Mouse (Mus musculus) neural tube, embryonic 15.5 days (tissue): ENCODE measurements at regions not wholly inside any gene's neighbourhood (a gene's known extent, or its start where the extent isn't known, plus 50 kb on each side); places are given as distances from the start of the nearest gene placed in this dataset.

ENCODE experiments used
- ATAC-seq: fragments of 200-750 bp; cut with Nextera tagmentation; 2 replicates; pipeline ENCODE4 v1.8.0; 2017; ENCODE audit warnings: mild to moderate bottlenecking, moderate TSS enrichment, moderate library complexity; ENCODE audit not compliant: low FRiP score
- H3K27ac ChIP-seq: fragments of 300-500 bp; sonication (generic); replicated peaks from 2 replicates; pipeline ENCODE4 v1.5.1; 2015; ENCODE audit warnings: mild to moderate bottlenecking, inconsistent platforms
- H3K27me3 ChIP-seq: fragments of 300-500 bp; sonication (generic); replicated peaks from 2 replicates; pipeline ENCODE4 v1.6.1; 2015; ENCODE audit warnings: inconsistent platforms
- H3K36me3 ChIP-seq: fragments of 300-500 bp; sonication (generic); 2 replicates; pipeline ENCODE4 v1.6.1; 2015; ENCODE audit warnings: inconsistent platforms
- H3K4me1 ChIP-seq: fragments of 300-500 bp; sonication (generic); 2 replicates; pipeline ENCODE4 v1.6.1; 2015; ENCODE audit warnings: inconsistent platforms
- H3K4me2 ChIP-seq: fragments of 300-500 bp; sonication (generic); 2 replicates; pipeline ENCODE4 v1.6.1; 2015; ENCODE audit warnings: inconsistent platforms, mild to moderate bottlenecking, moderate library complexity
- H3K4me3 ChIP-seq: fragments of 300-500 bp; sonication (generic); replicated peaks from 2 replicates; pipeline ENCODE4 v1.5.1; 2015; ENCODE audit warnings: mild to moderate bottlenecking, inconsistent platforms
- H3K9ac ChIP-seq: fragments of 300-500 bp; sonication (generic); replicated peaks from 2 replicates; pipeline ENCODE4 v1.6.1; 2015; ENCODE audit warnings: mild to moderate bottlenecking, inconsistent platforms
- H3K9me3 ChIP-seq: fragments of 300-500 bp; sonication (generic); replicated peaks from 2 replicates; pipeline ENCODE4 v1.6.1; 2016; ENCODE audit warnings: inconsistent platforms
- WGBS: fragments of 180-500 bp; shearing (Covaris S2); methylation state at CpG from one replicate; pipeline ENCODE4 v1.1.7; 2015; ENCODE audit warnings: mixed read lengths; 5-methylcytosine and 5-hydroxymethylcytosine counted together

- H3K4me3 ChIP-seq = no peak overlapping the region
- no peak for ATAC-seq
These were observed 909.7 kb downstream of the Sorcs3 start for GRCm38 (mm10) chr19:49115484-49115883.

DNA sequence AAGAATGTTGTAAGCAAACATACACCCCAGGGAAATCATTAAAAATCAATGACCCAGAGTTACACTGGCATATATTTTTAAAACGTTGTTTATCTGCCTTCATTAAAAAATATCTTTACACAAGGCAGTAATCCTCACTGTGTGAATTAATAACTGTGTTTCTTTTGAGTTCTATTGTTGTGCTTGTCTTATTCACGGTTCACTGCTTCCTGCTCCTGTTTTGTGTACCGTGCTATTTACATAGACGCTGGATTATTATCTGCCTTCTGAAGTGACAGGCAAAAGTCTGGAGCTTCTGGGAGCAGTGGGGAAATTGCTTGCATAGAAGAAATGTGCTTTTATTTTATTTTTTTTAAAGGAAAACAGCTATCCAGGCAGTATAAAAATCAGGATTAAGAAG is 925.8 kb downstream of the Sorcs3 start:
- Histone ChIP-seq H3K9me3 (0 out of 2 replicates have a peak, but pooled peaks cover 3% of the 10 kb centered on the region), H3K36me3 (no peaks in the 10 kb centered on the region), H3K9ac (no peak overlapping the region), H3K4me2 (no peak overlapping the region), H3K27me3 (no peaks in the 10 kb centered on the region), H3K4me3 (no peak overlapping the region), H3K27ac (no peak overlapping the region), H3K4me1 (no peaks in the 10 kb centered on the region)
- no peak for ATAC-seq
- WGBS = 16% methylated on average over 4 of the region's 4 CpGs

More at GRCm38 (mm10) chr19:49115484-49115883, 909.7 kb downstream of the Sorcs3 start:
- no peak overlapping the region for H3K4me2 ChIP-seq
- H3K27ac ChIP-seq = no peak overlapping the region
- H3K9me3 ChIP-seq = no peaks in the 10 kb centered on the region
- 31% methylated on average over 1 of the region's 1 CpGs for WGBS
- H3K27me3 ChIP-seq = no peaks in the 10 kb centered on the region
- no peak overlapping the region for H3K9ac ChIP-seq
- no peaks in the 10 kb centered on the region for H3K4me1 ChIP-seq
- H3K36me3 ChIP-seq = no peaks in the 10 kb centered on the region

DNA sequence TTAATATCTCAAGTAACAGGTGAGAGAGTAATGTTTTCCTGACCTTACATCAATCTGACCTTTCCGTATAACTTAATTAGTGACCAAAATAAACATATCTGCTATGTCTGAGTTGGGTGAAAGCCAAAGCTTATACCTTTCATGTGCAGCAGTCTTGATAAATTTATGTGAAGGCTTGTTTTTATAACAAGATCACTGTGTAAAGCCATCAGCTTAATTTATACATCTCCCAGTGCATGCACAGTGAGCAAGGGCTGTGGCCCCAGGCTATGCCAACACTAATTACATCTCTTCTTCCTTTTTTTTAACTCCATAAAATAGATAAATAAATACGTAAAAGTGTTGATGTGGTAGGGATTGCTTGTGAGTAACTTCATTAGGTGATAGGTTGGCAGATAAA is 966.3 kb downstream of the Sorcs3 start:
- H3K9ac ChIP-seq = no peak overlapping the region
- H3K4me3 ChIP-seq = no peak overlapping the region
- no peak overlapping the region for H3K27ac ChIP-seq
- H3K4me1 ChIP-seq = no peaks in the 10 kb centered on the region
- H3K27me3 ChIP-seq = no peaks in the 10 kb centered on the region
- no peaks in the 10 kb centered on the region for H3K9me3 ChIP-seq
- no peak overlapping the region for H3K4me2 ChIP-seq
- ATAC-seq = no peak
- H3K36me3 ChIP-seq = no peaks in the 10 kb centered on the region
- WGBS = 73% methylated on average over 2 of the region's 2 CpGs

DNA sequence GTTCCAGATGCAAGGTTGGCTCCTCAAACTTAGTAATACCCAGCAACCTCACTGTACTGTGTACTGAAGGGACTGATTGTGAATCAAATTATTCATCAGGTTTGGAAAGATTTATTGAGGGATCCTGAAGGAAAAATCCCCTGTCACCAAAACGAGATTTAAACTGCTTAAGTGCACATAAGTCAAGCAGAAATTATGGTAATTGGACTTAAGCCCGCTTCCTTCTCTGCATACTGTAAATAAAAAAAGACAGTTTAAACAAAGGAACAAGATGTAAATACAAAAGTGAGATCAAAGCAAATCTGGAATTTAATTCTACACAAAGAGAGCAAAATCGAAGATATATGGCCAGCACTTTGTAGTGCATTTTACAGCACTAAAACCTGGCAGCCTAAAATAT is 1002.1 kb downstream of the Sorcs3 start:
- 42% methylated on average over 3 of the region's 3 CpGs for WGBS
- ATAC-seq = no peak
- H3K4me1 ChIP-seq = no peaks in the 10 kb centered on the region
- H3K4me2 ChIP-seq = no peak overlapping the region
- H3K9me3 ChIP-seq = no peaks in the 10 kb centered on the region
- H3K36me3 ChIP-seq = no peaks in the 10 kb centered on the region
- no peaks in the 10 kb centered on the region for H3K27me3 ChIP-seq
- H3K27ac ChIP-seq = no peak overlapping the region
- no peak overlapping the region for H3K4me3 ChIP-seq
- no peak overlapping the region for H3K9ac ChIP-seq

DNA sequence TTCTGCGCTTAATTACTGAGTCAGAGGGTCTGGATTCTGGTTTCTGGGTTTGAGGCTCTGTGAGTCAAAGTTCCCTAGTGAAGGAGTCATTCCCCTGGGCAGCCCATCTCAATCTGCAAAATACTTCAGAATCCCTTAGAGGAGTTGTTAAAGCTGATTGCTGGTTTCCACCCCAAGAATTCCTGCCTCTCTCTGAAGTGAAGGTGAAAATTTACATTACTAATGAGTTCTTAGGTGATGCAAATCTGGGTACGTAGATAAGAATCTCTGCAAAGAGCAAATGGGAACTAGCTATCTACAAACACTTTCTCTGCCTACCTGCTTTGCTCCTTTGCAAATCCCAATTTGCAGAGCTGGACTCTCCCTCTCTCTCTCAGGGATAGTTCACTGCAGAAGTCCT is 1036.8 kb downstream of the Sorcs3 start:
- H3K4me3 ChIP-seq = no peak overlapping the region
- no peaks in the 10 kb centered on the region for H3K9me3 ChIP-seq
- 0 out of 2 replicates have a peak, but pooled peaks cover 5% of the 10 kb centered on the region for H3K4me1 ChIP-seq
- no peak overlapping the region for H3K4me2 ChIP-seq
- 52% methylated on average over 2 of the region's 2 CpGs for WGBS
- no peak for ATAC-seq
- H3K27me3 ChIP-seq = no peaks in the 10 kb centered on the region
- H3K36me3 ChIP-seq = no peaks in the 10 kb centered on the region
- no peak overlapping the region for H3K27ac ChIP-seq
- H3K9ac ChIP-seq = no peak overlapping the region

DNA sequence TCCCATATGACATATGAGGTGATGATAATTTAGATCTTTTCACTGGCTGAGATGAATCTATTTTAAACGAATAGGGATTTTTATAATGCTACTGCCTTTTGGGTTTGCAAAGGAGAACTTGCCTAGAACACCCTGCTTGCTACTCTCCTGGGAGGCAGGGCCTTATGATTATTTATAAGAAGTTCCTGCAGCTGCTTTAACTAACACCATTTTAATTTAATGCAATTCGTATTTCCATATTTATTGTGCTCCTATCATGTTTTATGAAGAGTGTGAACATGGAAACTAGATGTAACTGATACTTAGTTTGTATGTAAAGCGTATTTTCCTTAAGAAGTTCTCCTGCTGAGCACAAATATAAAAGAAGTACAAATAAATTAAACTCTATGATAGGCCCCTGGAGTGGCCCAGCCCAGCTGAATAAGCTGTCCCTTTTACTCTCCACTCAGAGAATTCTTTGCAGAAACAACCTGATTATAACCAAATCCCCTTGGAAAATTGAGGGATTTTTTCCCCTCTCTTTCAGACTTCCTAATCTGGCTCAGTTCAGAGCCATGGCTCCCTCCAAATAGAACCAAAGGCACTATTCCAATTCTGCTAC is 1039.4 kb downstream of the Sorcs3 start:
- Histone ChIP-seq H3K9me3 (no peaks in the 10 kb centered on the region), H3K27me3 (no peaks in the 10 kb centered on the region), H3K27ac (no peak overlapping the region), H3K36me3 (no peaks in the 10 kb centered on the region), H3K4me3 (no peak overlapping the region), H3K4me1 (0 out of 2 replicates have a peak, but pooled peaks cover 5% of the 10 kb centered on the region), H3K4me2 (no peak overlapping the region), H3K9ac (no peak overlapping the region)
- 36% methylated on average over 3 of the region's 3 CpGs for WGBS
- no peak for ATAC-seq

DNA sequence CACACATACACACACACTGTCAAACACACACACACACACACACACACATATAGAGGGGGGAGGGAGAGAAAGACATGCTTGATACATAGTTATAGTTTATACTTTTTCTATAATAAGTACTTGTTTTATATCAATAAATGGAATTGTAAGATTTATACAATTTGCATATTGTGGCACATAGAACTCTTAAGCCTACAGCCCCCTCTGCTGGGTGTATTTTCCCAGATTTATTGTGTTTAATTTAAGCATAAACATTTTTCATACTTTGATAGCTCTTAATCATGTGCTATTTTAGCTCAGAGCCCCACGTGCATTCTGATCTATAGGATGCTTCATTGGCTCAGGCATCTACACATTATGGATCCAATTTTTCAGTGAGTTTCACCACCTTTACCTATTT is 1058.8 kb downstream of the Sorcs3 start:
- no peak overlapping the region for H3K9ac ChIP-seq
- no peaks in the 10 kb centered on the region for H3K36me3 ChIP-seq
- no peak for ATAC-seq
- no peak overlapping the region for H3K4me3 ChIP-seq
- no peaks in the 10 kb centered on the region for H3K9me3 ChIP-seq
- no peaks in the 10 kb centered on the region for H3K4me1 ChIP-seq
- H3K4me2 ChIP-seq = no peak overlapping the region
- WGBS = 57% methylated on average over 1 of the region's 1 CpGs
- H3K27ac ChIP-seq = no peak overlapping the region
- no peaks in the 10 kb centered on the region for H3K27me3 ChIP-seq

- H3K4me1 ChIP-seq = no peaks in the 10 kb centered on the region
- H3K4me2 ChIP-seq = no peak overlapping the region
- no peaks in the 10 kb centered on the region for H3K36me3 ChIP-seq
- H3K4me3 ChIP-seq = no peak overlapping the region
- no peaks in the 10 kb centered on the region for H3K27me3 ChIP-seq
- H3K9me3 ChIP-seq = no peaks in the 10 kb centered on the region
- ATAC-seq = no peak
- 78% methylated on average over 8 of the region's 8 CpGs for WGBS
- H3K9ac ChIP-seq = no peak overlapping the region
- H3K27ac ChIP-seq = no peak overlapping the region
These were observed 1062.1 kb downstream of the Sorcs3 start for GRCm38 (mm10) chr19:49267864-49268480.

DNA sequence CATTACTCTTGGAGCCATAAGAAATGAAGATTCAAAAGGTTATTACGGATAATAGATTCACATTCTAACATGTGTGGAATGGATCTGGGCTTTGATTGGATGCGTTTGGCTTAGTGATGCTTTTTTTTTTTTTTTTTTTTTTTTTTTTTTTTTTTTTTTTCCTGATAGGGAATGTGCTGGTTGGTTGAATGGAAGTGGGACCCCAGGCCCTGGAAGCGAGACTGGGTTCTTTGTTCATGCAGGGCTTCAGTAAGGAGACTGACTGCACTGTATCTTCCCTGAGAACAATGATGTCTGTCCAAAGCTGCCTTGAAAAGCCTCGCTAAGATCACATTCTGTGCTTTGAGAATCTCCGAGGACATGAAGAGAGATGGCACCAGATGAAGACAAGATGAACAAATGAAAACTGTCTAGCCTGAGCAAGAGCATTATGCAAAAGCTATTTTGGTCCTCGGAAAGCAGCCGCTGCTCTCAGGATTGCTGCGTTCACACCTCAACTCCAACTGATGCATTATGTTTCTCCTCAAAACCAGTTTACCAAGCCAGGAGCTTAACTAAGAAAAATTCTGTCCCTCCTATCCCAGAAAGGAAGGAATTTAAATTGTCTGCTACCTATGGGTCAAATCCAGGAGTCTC is 1076.9 kb downstream of the Sorcs3 start:
- Histone ChIP-seq H3K9me3 (no peaks in the 10 kb centered on the region), H3K9ac (no peak overlapping the region), H3K27me3 (no peaks in the 10 kb centered on the region), H3K27ac (no peak overlapping the region), H3K36me3 (no peaks in the 10 kb centered on the region), H3K4me2 (no peak overlapping the region), H3K4me1 (0 out of 2 replicates have a peak, but pooled peaks cover 5% of the 10 kb centered on the region), H3K4me3 (no peak overlapping the region)
- ATAC-seq = no peak
- WGBS = 40% methylated on average over 8 of the region's 8 CpGs

DNA sequence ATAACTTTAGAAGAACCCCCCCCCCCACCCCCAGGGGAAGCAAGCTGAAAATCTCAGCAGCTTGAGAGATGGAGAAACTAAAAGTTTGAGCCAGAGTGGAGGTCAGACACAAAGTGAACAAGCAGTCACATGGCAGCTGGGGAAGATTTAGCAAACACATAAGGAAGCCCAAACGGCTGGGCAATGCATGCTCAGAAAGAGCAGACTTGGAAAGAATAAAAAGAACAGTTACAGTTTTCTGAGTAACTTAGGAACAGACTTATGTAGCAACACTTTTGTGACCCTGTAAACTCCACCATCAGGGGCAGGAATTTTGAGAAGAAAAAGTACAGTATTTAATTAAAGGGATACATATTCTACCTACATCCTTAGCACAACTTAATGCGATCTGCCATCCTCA is 1089.2 kb downstream of the Sorcs3 start:
- Histone ChIP-seq H3K36me3 (no peaks in the 10 kb centered on the region), H3K4me3 (no peak overlapping the region), H3K27me3 (no peaks in the 10 kb centered on the region), H3K9ac (no peak overlapping the region), H3K27ac (no peak overlapping the region), H3K9me3 (no peaks in the 10 kb centered on the region), H3K4me1 (peaks cover 9% of the 10 kb centered on the region), H3K4me2 (no peak overlapping the region)
- WGBS = 82% methylated on average over 2 of the region's 2 CpGs
- no peak for ATAC-seq

- no peak overlapping the region for H3K27ac ChIP-seq
- no peak for ATAC-seq
- no peak overlapping the region for H3K9ac ChIP-seq
- H3K36me3 ChIP-seq = no peaks in the 10 kb centered on the region
- 24% methylated on average over 10 of the region's 10 CpGs for WGBS
- no peaks in the 10 kb centered on the region for H3K27me3 ChIP-seq
- H3K4me3 ChIP-seq = no peak overlapping the region
- no peaks in the 10 kb centered on the region for H3K9me3 ChIP-seq
- H3K4me2 ChIP-seq = peak overlapping the region; percentile 38
- peaks cover 11% of the 10 kb centered on the region for H3K4me1 ChIP-seq
These were observed 1093.8 kb downstream of the Sorcs3 start for GRCm38 (mm10) chr19:49299351-49300271.
